Mouse (Mus musculus) hindbrain, embryonic 15.5 days (tissue): ENCODE data around the gene Lipe. TPM values are rescaled to one million over a fixed set of nuclear protein-coding genes. Genes with fewer than 3 reads are reported as not detected.
"Not testable (repeated sequence)": the region's sequence is repeated elsewhere in the genome, so short reads cannot be mapped to it uniquely, and the experiment has no call there.

Experiments
- ATAC-seq: fragments of 200-750 bp; cut with Nextera tagmentation; 2 replicates; pipeline ENCODE4 v1.8.0; 2017; ENCODE audit warnings: low read depth, moderate number of reproducible peaks, moderate TSS enrichment; ENCODE audit not compliant: low FRiP score
- H3K27ac ChIP-seq: fragments of 300-500 bp; sonication (generic); replicated peaks from 2 replicates; pipeline ENCODE4 v1.5.1; 2015; ENCODE audit warnings: mild to moderate bottlenecking, inconsistent platforms
- H3K27me3 ChIP-seq: fragments of 300-500 bp; sonication (generic); 2 replicates; pipeline ENCODE4 v1.6.1; 2015; ENCODE audit warnings: control low read depth, inconsistent platforms
- H3K36me3 ChIP-seq: fragments of 300-500 bp; sonication (generic); 2 replicates; pipeline ENCODE4 v1.6.1; 2015; ENCODE audit warnings: control low read depth, inconsistent platforms
- H3K4me1 ChIP-seq: fragments of 300-500 bp; sonication (generic); replicated peaks from 2 replicates; pipeline ENCODE4 v1.6.1; 2015; ENCODE audit warnings: control low read depth, inconsistent platforms
- H3K4me2 ChIP-seq: fragments of 300-500 bp; sonication (generic); 2 replicates; pipeline ENCODE4 v1.6.1; 2015; ENCODE audit warnings: moderate library complexity, mild to moderate bottlenecking, inconsistent platforms
- H3K4me3 ChIP-seq: fragments of 300-500 bp; sonication (generic); 2 replicates; pipeline ENCODE4 v1.5.1; 2015; ENCODE audit warnings: mild to moderate bottlenecking, inconsistent platforms
- H3K9ac ChIP-seq: fragments of 300-500 bp; sonication (generic); 2 replicates; pipeline ENCODE4 v1.6.1; 2015; ENCODE audit warnings: inconsistent platforms
- H3K9me3 ChIP-seq: fragments of 300-500 bp; sonication (generic); 2 replicates; pipeline ENCODE4 v1.6.1; 2016; ENCODE audit warnings: control low read depth, inconsistent platforms
- WGBS: fragments of 180-500 bp; shearing (Covaris S2); methylation state at CpG from one replicate; pipeline ENCODE4 v1.1.7; 2015; 5-methylcytosine and 5-hydroxymethylcytosine counted together
- polyA plus RNA-seq: library from polyadenylated mRNA; unstranded; fragments of >200 nt; fragmentation: Nextera tagmentation; extraction: Ambion mirVana; gene quantifications from 2 replicates; pipeline ENCODE4 v1.2.1, GENCODE M21; 2015

Lipe gene
- polyA plus RNA-seq, 1 experiment from 2014 or later: 11.0 TPM

- H3K4me2 ChIP-seq: no peak overlapping the region
- no peaks in the 10 kb centered on the region; the same call in 1 of the 2 replicates for H3K4me1 ChIP-seq
- no peak overlapping the region for H3K4me3 ChIP-seq
- no peak overlapping the region for H3K9ac ChIP-seq
- 91% methylated on average over 4 of the region's 4 CpGs for WGBS
- H3K27ac ChIP-seq: no peak overlapping the region
- no peaks in the 10 kb centered on the region for H3K36me3 ChIP-seq
- H3K27me3 ChIP-seq: no peaks in the 10 kb centered on the region
- no peak for ATAC-seq
- no peaks in the 10 kb centered on the region for H3K9me3 ChIP-seq
Observed at GRCm38 (mm10) chr7:25429886-25430784, 31.6 kb upstream of the Lipe start.

- no peaks in the 10 kb centered on the region for H3K27me3 ChIP-seq
- H3K4me2 ChIP-seq: no peak overlapping the region
- H3K4me1 ChIP-seq: no peaks in the 10 kb centered on the region; the same call in 1 of the 2 replicates
- H3K27ac ChIP-seq: no peak overlapping the region
- WGBS: 91% methylated on average over 3 of the region's 3 CpGs
- no peak overlapping the region for H3K4me3 ChIP-seq
- no peak for ATAC-seq
- H3K9me3 ChIP-seq: no peaks in the 10 kb centered on the region
- no peak overlapping the region for H3K9ac ChIP-seq
- no peaks in the 10 kb centered on the region for H3K36me3 ChIP-seq
Observed at GRCm38 (mm10) chr7:25428321-25428720, 29.8 kb upstream of the Lipe start.

GRCm38 (mm10) chr7:25427144-25427543 is 28.6 kb upstream of the Lipe start:
- Histone ChIP-seq H3K9me3 (no peaks in the 10 kb centered on the region), H3K4me1 (no peaks in the 10 kb centered on the region; the same call in 1 of the 2 replicates), H3K36me3 (no peaks in the 10 kb centered on the region), H3K27ac (no peak overlapping the region), H3K4me3 (no peak overlapping the region), H3K4me2 (no peak overlapping the region), H3K9ac (no peak overlapping the region), H3K27me3 (no peaks in the 10 kb centered on the region)
- ATAC-seq: no peak
- 82% methylated on average over 5 of the region's 5 CpGs for WGBS

GRCm38 (mm10) chr7:25426380-25426779 is 27.9 kb upstream of the Lipe start:
- not testable (repeated sequence) for ATAC-seq, H3K4me1 ChIP-seq, H3K4me2 ChIP-seq, H3K4me3 ChIP-seq, H3K9me3 ChIP-seq, H3K27ac ChIP-seq, H3K36me3 ChIP-seq, H3K9ac ChIP-seq, H3K27me3 ChIP-seq
- 89% methylated on average over 4 of the region's 4 CpGs for WGBS

- H3K9me3 ChIP-seq: no peaks in the 10 kb centered on the region
- H3K36me3 ChIP-seq: no peaks in the 10 kb centered on the region
- peak; percentile 29; the same call in 1 of the 2 replicates for ATAC-seq
- H3K27ac ChIP-seq: no peak overlapping the region
- H3K9ac ChIP-seq: no peak overlapping the region
- no peak overlapping the region for H3K4me2 ChIP-seq
- no peaks in the 10 kb centered on the region for H3K27me3 ChIP-seq
- no peaks in the 10 kb centered on the region; the same call in 1 of the 2 replicates for H3K4me1 ChIP-seq
- H3K4me3 ChIP-seq: no peak overlapping the region
- 37% methylated on average over 4 of the region's 4 CpGs for WGBS
Observed at GRCm38 (mm10) chr7:25424429-25424828, 25.9 kb upstream of the Lipe start.

- 71% methylated on average over 16 of the region's 16 CpGs for WGBS
- H3K27me3 ChIP-seq: no peaks in the 10 kb centered on the region
- H3K4me2 ChIP-seq: no peak overlapping the region
- no peaks in the 10 kb centered on the region; the same call in 1 of the 2 replicates for H3K4me1 ChIP-seq
- no peak overlapping the region for H3K27ac ChIP-seq
- no peaks in the 10 kb centered on the region for H3K9me3 ChIP-seq
- H3K4me3 ChIP-seq: no peak overlapping the region
- no peak for ATAC-seq
- H3K36me3 ChIP-seq: no peaks in the 10 kb centered on the region
- H3K9ac ChIP-seq: no peak overlapping the region
Observed at GRCm38 (mm10) chr7:25422286-25422841, 23.9 kb upstream of the Lipe start.

GRCm38 (mm10) chr7:25419943-25420342 is 21.4 kb upstream of the Lipe start:
- H3K9ac ChIP-seq: no peak overlapping the region
- no peak overlapping the region for H3K27ac ChIP-seq
- H3K36me3 ChIP-seq: no peaks in the 10 kb centered on the region
- 88% methylated on average over 4 of the region's 4 CpGs for WGBS
- H3K9me3 ChIP-seq: no peaks in the 10 kb centered on the region
- no peak for ATAC-seq
- no peak overlapping the region for H3K4me2 ChIP-seq
- H3K4me1 ChIP-seq: no peaks in the 10 kb centered on the region; the same call in 1 of the 2 replicates
- no peak overlapping the region for H3K4me3 ChIP-seq
- H3K27me3 ChIP-seq: no peaks in the 10 kb centered on the region

- no peak overlapping the region for H3K4me2 ChIP-seq
- H3K4me1 ChIP-seq: no peaks in the 10 kb centered on the region; the same call in 1 of the 2 replicates
- H3K27me3 ChIP-seq: no peaks in the 10 kb centered on the region
- WGBS: 86% methylated on average over 8 of the region's 8 CpGs
- H3K36me3 ChIP-seq: no peaks in the 10 kb centered on the region
- H3K4me3 ChIP-seq: no peak overlapping the region
- H3K9me3 ChIP-seq: no peaks in the 10 kb centered on the region
- no peak overlapping the region for H3K27ac ChIP-seq
- no peak for ATAC-seq
- H3K9ac ChIP-seq: no peak overlapping the region
Observed at GRCm38 (mm10) chr7:25419536-25419935, 21.0 kb upstream of the Lipe start.

- Histone ChIP-seq H3K27ac (no peak overlapping the region), H3K36me3 (no peaks in the 10 kb centered on the region), H3K27me3 (no peaks in the 10 kb centered on the region), H3K9ac (no peak overlapping the region), H3K4me2 (no peak overlapping the region), H3K4me1 (no peaks in the 10 kb centered on the region; the same call in 1 of the 2 replicates), H3K4me3 (no peak overlapping the region), H3K9me3 (no peaks in the 10 kb centered on the region)
- ATAC-seq: no peak
- WGBS: 84% methylated on average over 1 of the region's 1 CpGs
Observed at GRCm38 (mm10) chr7:25417597-25417996, 19.1 kb upstream of the Lipe start.

- Histone ChIP-seq H3K4me2 (no peak within 1 kb of the TSS), H3K36me3 (no peaks in the 10 kb centered on the region), H3K9me3 (no peaks in the 10 kb centered on the region), H3K4me3 (no peak within 1 kb of the TSS), H3K27me3 (no peaks in the 10 kb centered on the region), H3K27ac (no peak within 1 kb of the TSS), H3K9ac (no peak within 1 kb of the TSS), H3K4me1 (no peaks in the 10 kb centered on the region)
- 53% methylated on average over 7 of the region's 7 CpGs for WGBS
- no peak for ATAC-seq
Observed at GRCm38 (mm10) chr7:25412833-25413441, 14.4 kb upstream of the Lipe start, which contains the start of gene Cxcl17. TSS of gene Cxcl17 (minus strand) at chr7:25412886.

- no peaks in the 10 kb centered on the region for H3K27me3 ChIP-seq
- H3K4me1 ChIP-seq: no peaks in the 10 kb centered on the region
- H3K4me2 ChIP-seq: no peak overlapping the region
- whole genome bisulfite sequencing: 87% methylated on average over 3 of the region's 3 CpGs
- no peaks in the 10 kb centered on the region for H3K9me3 ChIP-seq
- H3K27ac ChIP-seq: no peak overlapping the region
- no peak overlapping the region for H3K9ac ChIP-seq
- ATAC-seq: no peak
- H3K36me3 ChIP-seq: no peaks in the 10 kb centered on the region
- no peak overlapping the region for H3K4me3 ChIP-seq
Observed at GRCm38 (mm10) chr7:25411861-25412260, 13.4 kb upstream of the Lipe start.

GRCm38 (mm10) chr7:25410969-25411615 is 12.6 kb upstream of the Lipe start:
- Histone ChIP-seq H3K36me3 (no peaks in the 10 kb centered on the region), H3K9ac (no peak overlapping the region), H3K4me1 (no peaks in the 10 kb centered on the region), H3K27ac (no peak overlapping the region), H3K9me3 (no peaks in the 10 kb centered on the region), H3K4me2 (no peak overlapping the region), H3K4me3 (no peak overlapping the region), H3K27me3 (no peaks in the 10 kb centered on the region)
- 81% methylated on average over 1 of the region's 1 CpGs for WGBS
- ATAC-seq: no peak
